Mouse (Mus musculus) testis, adult 2 months (tissue): Measurements from ENCODE around the gene Dennd2c.

ENCODE experiments used
- CTCF ChIP-seq: fragments of 200-500 bp; IDR thresholded peaks from 2 replicates; pipeline ENCODE4 v1.5.1; 2012; ENCODE audit warnings: low read depth, mild to moderate bottlenecking, inconsistent platforms, low read length, moderate library complexity; ENCODE audit not compliant: control insufficient read depth, insufficient read depth, insufficient replicate concordance
- POLR2A ChIP-seq: fragments of 200-500 bp; IDR thresholded peaks from 2 replicates; pipeline ENCODE4 v1.6.1; 2012; ENCODE audit warnings: low read depth, mild to moderate bottlenecking, inconsistent platforms, low read length, moderate library complexity; ENCODE audit not compliant: control insufficient read depth

GRCm38 (mm10) chr3:103192161-103192560, 89.8 kb downstream of the Dennd2c start:
- TF ChIP-seq CTCF: no peak
- no peak for TF ChIP-seq POLR2A
